Mouse (Mus musculus) adrenal gland, postnatal 25 days (tissue): ENCODE data around the gene Pdap1. TPM values are rescaled to one million over a fixed set of nuclear protein-coding genes. Genes with fewer than 3 reads are reported as not detected.
A peak's percentile ranks its signal among the peaks of the same experiment; 100 is the strongest.
"Not testable (repeated sequence)": the region's sequence is repeated elsewhere in the genome, so short reads cannot be mapped to it uniquely, and the experiment has no call there.

ENCODE experiments used
- DNase-seq: peaks from one replicate; pipeline ENCODE4 v3.0.0; 2021; ENCODE audit warnings: mixed read lengths
- long read RNA-seq: library from polyadenylated mRNA; stranded (forward); transcript quantifications from one replicate; pipeline ENCODE4 v2.0.0, GENCODE M21; 2021
- total RNA-seq: library from RNA; stranded (reverse); gene quantifications from 2 replicates; pipeline ENCODE4 v1.2.3, GENCODE M21; 2021

Pdap1 gene
- 91.0 and 131 TPM in 2 replicates for total RNA-seq
- long read RNA-seq, transcript Pdap1-201 (6 exons, 2,353 nt): major isoform, 8 of 37 reads
- long read RNA-seq, partial matches to known transcripts: 24 of 37 reads
- long read RNA-seq, other reads (novel, unspliced or antisense): 5 of 37 reads

DNA sequence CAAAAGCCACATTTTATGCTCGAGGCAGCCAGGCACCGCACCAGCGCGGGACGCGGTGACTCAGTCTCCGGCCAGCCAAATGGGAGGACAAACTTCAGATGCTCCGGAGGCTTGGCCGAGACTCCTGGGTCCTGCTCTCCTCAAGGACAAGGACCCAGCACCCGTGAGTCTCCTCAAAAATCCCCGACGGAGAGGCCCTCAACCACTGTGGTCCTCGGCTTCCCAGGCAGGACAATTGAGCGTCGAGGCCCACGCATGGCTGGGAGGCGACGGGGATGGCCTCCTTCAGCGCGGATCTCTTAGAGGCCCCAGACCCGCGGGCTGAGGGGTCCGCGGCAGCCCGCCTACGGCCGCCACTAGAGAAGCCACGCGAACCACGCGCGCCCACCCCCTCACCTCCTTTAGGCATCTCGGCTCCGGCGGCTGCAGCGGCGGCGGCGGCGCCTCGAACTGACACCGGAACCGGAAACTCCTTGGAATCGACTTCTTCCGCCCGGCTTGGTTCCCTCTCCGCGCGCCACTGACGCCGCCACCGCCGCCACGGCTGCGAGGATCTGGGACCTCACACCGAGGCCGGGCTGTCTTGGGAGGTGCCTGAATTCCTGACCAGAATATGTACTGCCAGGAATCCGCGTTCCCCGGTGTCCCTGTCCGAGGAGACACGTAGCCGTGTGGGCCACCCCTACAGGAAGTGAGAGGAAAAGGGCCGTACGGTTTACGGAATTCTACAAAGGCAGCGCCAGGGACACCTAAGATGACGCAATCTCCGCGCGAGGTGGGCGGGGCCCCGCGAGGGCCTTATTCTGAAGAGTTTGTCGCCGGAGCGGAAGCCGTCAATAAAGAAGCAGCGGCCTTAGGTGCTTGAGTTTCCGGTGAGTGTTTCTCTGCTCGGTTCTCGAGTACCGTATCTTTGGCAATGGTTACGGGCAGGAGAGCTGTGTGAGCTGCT is at the start of gene Pdap1, which contains the start of gene Bud31:
Gene Pdap1, minus strand, starts transcription at position 668 of the 949 bp plus-strand sequence.
Gene Bud31, plus strand, starts transcription at position 792 of the 949 bp plus-strand sequence.
- peak; percentile 93 for DNase-seq

- no peak for DNase-seq
Observed at GRCm38 (mm10) chr5:145189416-145189815, 49.4 kb upstream of the Pdap1 start.

- DNase-seq: no peak
Observed at GRCm38 (mm10) chr5:145185244-145185643, 45.2 kb upstream of the Pdap1 start.

GRCm38 (mm10) chr5:145178461-145178980 is 38.5 kb upstream of the Pdap1 start:
- DNase-seq: no peak

- DNase-seq: no peak
Observed at GRCm38 (mm10) chr5:145167306-145167661, 27.2 kb upstream of the Pdap1 start.

DNA sequence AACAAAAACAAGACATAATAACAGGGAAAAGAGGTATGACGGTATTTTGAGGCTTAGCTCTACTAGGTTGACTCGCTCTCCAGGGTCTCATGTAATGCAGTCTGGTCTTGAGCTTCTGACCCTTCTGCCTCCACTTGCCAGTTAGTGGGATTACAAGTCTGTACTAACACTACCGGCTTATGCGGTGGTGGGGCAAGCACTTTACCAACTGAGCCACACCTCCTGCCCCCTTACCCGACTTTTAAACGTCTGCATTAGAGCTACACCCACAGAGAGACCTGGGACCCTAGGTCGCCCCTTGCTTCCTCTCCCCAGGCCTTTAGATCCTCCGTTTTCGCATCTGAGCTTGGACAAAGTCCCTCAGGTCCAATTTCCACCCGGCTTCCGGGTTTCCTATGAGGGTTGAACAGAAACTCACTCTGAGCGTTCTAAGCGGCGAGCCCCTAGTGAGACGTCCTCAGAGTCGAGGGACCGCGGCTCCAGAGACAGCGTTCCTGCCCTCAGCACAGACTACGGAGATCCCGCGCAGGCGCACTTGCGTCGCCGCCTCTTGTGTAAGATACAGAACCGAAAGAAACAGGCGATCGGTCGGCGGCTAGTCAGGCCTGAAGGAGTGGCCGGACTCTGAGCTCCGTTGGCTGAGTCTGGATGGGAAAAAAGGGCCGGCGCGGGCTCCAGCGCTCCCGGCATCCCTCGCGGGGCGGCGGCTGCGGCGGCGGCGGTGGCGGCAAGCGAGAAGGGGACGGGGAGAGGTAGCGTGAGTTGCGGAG is 26.7 kb upstream of the Pdap1 start, which contains the start of the genes Ptcd1 and Cpsf4:
Gene Ptcd1, minus strand, starts transcription at position 573 of the 770 bp plus-strand sequence.
Gene Cpsf4, plus strand, starts transcription at position 678 of the 770 bp plus-strand sequence.
- peak; percentile 98 for DNase-seq

DNA sequence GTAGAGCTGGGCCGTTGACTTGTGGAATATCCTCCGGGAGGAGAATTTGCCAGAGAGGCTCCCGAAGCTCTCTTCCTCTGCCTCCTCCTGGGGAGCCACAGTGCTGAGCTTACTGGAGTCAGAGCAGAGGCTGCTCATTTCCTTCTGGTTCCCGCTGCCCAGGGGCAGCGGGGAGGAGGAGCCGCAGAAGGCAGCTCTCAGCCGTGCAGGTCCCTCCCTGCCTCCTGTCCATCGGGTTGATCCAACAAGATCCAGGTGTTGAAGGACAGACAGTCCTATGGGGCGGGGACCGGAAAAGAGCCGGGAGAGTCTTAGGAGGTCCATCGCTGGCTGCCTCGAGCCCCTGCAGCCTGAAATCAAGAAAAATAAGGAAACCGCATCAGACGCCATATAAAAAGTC is 25.1 kb upstream of the Pdap1 start:
- peak; percentile 5 for DNase-seq

DNA sequence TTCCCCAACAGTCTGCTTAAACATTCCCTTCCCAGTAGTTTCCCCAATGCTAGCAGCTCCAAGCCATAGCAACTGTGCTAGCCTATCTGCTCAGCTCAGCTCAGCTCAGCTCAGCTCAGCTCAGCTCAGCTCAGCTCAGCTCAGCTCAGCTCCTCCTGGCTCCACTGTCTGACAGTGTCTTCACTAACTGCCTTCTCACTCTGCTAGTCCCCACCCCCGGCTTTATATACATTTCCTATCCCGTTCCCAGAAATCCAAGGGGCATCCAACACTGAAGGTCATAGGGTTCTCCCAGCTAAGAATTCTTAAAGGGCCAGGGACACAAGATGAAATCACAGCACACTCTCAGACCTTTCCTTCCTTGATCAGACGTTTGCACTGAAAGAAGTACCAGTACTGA is 24.7 kb upstream of the Pdap1 start:
- DNase-seq: peak; percentile 20

GRCm38 (mm10) chr5:145161361-145161760 is 21.3 kb upstream of the Pdap1 start:
- DNase-seq: no peak

DNA sequence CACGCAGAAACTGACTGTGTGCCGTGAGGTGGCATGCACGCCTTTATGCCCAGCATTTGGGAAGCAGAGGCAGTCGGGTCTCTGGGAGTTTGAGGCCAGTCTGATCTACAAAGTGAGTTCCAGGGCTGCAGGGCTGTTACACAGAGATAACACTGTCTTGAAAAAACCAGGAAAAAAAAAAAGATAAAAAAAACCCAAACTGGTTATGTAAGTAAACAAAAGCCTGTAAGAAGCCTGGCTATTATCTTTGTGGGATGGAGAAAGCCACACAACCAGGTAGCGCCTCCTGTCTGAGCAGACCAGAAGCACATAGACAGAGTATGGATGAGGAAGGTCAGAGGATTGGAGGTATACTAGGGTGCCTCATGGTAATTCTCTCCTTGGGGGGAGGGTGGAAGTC is 12.7 kb upstream of the Pdap1 start:
- no peak for DNase-seq

DNA sequence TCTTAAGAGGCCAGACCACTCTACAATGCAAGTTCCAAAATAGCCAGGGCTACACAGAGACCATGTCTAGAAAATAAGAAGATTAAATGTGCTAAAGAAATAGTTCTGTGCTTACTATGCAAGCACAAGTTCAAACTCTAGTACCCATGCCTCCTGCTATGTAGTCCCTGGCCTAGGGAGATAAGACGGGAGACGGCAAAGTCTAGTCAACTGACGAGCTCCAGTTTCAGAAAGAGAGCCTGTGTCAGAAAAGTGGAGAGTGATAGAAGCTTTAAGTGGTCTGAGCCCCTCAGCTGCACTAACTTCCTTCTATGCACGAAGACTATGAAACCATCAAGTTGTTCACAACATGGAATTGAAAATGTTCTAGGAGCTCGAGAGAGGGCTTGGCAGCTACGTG is 9.3 kb upstream of the Pdap1 start:
- no peak for DNase-seq

- no peak for DNase-seq
Observed at GRCm38 (mm10) chr5:145147748-145148147, 7.7 kb upstream of the Pdap1 start.

DNA sequence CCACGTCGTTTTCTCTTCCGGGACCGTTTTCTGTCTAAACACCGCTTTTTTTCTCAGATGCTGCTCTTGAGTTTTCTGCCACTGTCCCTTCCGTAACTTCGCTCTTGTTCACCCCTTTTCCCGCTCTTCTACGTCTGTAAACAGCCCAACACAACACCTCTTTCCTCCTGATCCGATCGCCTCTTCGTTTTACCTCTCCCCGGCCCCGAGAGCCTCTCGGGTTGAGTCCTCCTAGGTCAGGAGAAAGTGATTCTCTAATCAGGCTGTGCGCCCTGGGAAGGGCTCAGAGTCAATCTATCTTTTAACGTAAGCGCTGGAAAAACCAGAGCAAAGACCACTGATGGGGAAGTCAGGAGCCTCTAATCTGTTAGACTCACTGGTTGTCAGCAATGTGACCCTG is 573 bp upstream of the Pdap1 start:
- DNase-seq: no peak

GRCm38 (mm10) chr5:145138836-145139235 is 1.2 kb downstream of the Pdap1 start:
- DNase-seq: no peak

- DNase-seq: not testable (repeated sequence)
Observed at GRCm38 (mm10) chr5:145133275-145133674, 6.8 kb downstream of the Pdap1 start.

DNA sequence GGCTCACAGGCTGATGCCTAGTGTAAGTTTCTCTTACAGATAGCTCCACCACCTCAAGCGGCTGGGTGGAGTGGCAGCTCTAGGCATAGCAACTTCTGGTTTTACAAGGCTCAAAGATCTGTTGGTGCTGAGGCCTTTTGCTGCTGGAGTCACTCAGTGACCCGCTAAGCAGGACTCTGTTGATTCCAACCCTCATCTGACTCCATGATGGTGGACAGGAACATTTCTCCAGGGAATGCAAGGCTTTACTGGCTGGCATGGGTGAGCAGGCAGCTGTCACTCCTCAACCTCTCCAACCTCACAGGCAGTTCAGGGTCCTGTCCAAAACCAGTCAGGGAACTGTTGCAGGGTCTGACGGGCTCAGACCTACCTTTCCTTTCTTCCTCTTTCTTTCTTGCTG is 9.0 kb downstream of the Pdap1 start:
- DNase-seq: no peak

DNA sequence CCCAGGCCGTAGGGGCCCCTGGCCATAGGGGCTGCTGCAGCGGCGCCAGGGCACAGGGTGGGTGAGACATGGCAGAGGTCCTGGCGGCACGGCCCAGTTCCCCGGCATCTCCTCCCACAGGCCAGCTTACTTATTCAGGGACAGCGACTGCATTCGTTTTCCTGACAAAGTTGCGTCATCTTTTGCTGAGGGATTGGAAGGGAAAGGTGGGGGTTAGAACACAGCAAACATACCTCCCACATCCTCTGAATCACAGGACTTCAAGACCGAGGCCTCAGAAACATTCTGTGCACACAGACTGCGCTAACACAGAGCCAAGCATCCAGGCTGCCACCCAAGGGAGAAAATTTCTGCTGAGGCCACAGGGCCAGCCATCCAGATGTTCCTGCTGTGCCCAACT is 9.8 kb downstream of the Pdap1 start:
- DNase-seq: peak; percentile 30

- not testable (repeated sequence) for DNase-seq
Observed at GRCm38 (mm10) chr5:145129773-145130172, 10.3 kb downstream of the Pdap1 start.

GRCm38 (mm10) chr5:145129124-145129523 is 10.9 kb downstream of the Pdap1 start:
- DNase-seq: peak; percentile 59

DNA sequence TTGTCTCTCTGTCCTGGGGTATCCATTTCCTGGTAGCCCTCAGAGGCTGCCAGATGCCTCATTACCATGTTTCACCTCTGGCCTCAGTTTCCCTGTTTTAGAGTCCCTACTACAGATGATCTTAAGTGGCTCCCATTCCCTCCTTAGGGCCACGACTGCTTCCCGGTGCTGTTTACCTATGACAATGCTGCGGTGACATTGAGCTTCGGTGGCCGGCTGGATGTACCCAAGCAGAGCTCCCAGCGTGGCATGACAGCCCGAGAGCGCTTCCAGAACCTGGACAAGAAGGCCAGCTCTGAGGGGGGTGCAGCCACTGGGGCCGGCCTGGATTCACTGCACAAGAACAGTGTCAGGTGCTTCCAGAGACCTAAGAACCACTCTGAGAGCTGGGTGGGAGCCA is 13.5 kb downstream of the Pdap1 start:
- no peak for DNase-seq

- no peak for DNase-seq
Observed at GRCm38 (mm10) chr5:145123396-145123795, 16.6 kb downstream of the Pdap1 start.

DNA sequence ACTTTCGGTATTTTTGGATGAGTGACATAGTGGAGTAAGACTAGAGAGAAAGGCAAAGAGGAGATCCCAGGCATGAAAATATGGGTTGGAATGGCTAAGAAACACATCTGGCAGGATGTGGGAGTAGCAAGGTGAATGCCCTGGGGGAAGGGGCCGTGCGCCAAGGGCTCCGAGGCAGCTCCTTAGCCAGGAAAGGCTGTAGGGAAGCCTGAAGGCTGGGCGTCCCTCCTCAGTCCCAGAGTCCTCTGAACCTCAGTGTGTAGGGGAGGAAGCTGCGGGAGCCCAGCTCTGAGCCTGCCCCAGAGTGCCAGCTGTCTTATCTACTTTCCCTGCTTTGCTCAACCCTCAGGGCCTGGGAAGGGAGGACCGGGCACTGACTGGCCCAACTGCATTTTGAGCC is 19.1 kb downstream of the Pdap1 start:
- no peak for DNase-seq
